Mouse (Mus musculus) cortical plate, adult 2 months (tissue): ENCODE measurements around the gene Serpina3f.

Experiments
- CTCF ChIP-seq: fragments of 200-500 bp; IDR thresholded peaks from 2 replicates; pipeline ENCODE4 v1.5.1; 2011; ENCODE audit warnings: mild to moderate bottlenecking, control low read depth, low read length; ENCODE audit not compliant: insufficient read depth; ENCODE audit errors: extremely low read depth
- POLR2A ChIP-seq: fragments of 200-500 bp; IDR thresholded peaks from 2 replicates; pipeline ENCODE4 v1.6.1; 2011; ENCODE audit warnings: mild to moderate bottlenecking, low read length, control low read depth; ENCODE audit not compliant: insufficient read depth; ENCODE audit errors: extremely low read depth

GRCm38 (mm10) chr12:104224598-104225300 lies 10.4 kb downstream of the Serpina3f start:
- TF ChIP-seq CTCF = no peak
- no peak for TF ChIP-seq POLR2A
